Mouse (Mus musculus) urinary bladder, postnatal 25 days (tissue): Measurements from ENCODE around the gene Pde6d.
"Not testable (repeated sequence)": the region's sequence is repeated elsewhere in the genome, so short reads cannot be mapped to it uniquely, and the experiment has no call there.

Experiments
- DNase-seq: peaks from one replicate; pipeline ENCODE4 v3.0.0; 2022; ENCODE audit warnings: low spot score

Gene Pde6d

GRCm38 (mm10) chr1:86526116-86526788, 56.2 kb downstream of the Pde6d start, which contains the start of gene Ptma:
Gene Ptma, plus strand, starts transcription at chr1:86526726.
- peak; percentile 90 for DNase-seq

DNA sequence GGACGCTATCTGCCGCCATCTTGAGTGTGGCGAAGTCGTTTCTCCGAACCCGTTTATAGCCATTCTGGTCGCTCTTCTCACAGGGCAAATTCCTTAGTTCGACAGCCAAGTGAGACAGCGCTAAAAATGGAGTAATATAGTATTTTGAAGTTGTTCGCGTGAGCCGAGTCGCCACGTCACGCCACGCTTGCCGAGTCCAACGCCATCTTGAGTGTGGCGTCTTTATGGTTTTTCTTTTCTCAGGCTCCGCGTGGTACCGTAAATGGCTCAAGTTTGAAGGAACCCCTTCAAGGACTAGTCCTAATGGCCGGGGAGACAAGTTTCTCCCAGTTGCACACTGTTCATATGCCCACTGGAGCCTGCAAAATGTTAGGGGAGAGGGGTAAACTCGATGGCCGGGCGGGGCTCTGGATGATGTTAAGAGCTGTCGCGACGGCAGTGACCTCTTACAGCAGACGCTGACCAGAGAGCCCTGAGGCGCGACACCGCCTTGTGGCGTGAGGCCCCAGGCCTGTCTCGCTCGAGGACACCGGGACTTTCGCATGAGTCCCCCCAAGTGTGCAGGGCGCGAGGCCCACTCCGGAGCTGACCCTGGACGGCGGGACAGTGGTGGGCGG, 56.8 kb downstream of the Pde6d start:
- DNase-seq = peak; percentile 65

DNA sequence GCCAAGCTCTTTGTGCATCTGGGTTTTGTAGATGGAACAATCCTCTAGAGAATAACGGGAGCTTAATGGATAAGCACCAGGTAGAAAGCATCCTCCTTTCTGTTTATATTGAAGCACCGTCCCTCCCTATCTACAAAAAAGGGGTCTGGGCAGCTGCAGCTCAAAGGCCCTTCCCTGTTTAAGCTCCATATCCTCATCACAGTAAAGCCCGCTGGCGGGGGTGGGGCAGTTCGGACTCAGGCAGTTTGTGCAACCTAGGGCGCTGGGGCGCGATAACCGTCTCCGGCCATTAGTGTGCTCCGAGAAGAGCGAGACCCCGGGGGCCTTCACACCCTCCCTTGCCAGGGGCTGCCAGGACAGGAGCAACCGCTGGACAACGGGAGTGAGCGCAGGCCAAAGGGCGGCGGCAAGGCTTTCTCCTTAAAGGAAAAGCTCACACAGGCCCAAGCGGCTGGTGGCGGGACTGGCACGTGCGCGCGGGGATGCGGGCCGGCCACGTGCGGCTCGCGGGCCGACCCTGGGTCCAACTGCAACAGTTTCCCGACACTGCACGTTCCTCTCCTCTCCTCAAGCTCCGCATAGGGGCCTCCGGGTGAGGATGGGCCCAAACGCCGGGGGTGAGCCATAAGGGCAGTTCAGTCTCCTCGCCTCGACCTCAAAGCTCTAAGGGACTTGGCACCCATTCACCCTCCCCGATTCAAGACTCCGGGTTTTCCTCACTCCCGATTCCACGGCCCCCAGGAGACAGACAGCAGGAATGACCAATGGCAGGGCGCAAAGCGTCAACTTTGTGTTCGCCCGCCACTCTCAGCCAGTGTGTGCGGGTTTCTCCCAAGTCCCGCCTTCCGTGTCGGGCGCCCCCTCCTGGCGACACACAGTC, 57.6 kb downstream of the Pde6d start:
- peak; percentile 100 for DNase-seq

DNA sequence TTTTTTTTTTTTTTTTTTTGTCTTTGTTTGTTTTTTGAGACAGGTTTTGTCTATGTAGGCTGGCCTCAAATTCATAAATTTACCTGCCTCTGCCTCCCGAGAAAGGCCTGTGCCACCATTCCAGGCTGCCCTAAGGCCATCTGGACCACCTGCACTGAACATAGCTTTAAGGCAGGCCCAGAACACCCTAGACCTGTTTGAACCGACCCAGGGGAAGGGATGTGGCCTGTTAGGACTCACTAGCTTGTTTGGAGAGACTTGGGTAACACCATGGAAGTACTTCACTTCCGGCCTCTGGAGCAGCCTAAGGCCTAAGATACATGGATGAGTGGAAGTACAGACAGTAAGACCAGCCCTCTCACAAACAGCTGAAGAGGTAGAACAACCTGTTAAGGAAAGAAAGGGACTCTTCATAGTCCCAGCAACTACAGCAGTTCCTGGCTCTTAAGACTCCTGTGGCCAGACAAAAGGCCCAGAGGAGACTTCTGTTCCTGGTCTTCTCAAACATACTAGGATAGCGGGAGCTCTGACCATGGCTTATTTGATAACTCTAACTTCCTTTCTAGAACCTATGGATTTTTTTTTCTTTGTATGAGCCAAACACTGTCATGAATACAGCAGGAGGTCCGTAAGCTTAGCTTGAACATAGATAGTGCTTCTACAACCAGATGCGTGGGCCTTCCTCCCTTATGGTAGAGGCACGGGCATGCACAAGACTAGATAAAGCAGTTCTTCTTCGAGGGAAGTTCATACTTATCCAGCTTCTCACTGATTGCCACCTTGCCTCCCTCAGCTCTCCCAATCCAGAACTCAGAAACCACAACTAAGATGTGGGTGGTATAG, 58.4 kb downstream of the Pde6d start:
- DNase-seq = no peak

DNA sequence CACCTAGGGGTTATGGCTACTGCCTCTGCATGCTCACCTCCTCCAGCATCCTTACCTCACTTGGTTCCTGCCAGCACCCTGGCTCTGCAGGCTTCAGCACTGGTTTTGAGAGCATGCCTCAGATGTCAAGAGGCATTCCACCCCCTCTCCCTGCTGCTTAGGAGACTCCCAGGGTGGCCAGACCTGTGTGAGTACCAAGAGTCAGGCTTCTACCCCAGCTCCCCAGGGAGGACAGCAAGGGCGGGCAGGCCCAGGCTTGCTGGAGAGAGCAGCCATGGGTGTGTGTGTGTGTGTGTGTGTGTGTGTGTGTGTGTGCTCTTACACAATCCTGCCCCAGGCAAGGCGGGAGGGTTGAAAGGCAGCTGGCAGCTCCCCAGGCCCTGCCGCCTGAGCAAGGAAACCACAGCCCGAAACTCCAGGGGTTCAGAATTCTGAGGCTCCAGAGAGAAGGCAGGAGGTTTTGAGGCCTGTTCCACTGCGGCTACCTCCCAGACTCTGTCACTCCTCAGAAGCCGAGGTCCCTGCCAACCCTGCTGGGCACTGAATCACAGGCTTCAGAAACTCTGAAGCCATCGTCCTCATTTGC, 60.0 kb downstream of the Pde6d start:
- peak; percentile 65 for DNase-seq

- DNase-seq = no peak
These were observed 62.1 kb downstream of the Pde6d start for GRCm38 (mm10) chr1:86520361-86520760.

DNA sequence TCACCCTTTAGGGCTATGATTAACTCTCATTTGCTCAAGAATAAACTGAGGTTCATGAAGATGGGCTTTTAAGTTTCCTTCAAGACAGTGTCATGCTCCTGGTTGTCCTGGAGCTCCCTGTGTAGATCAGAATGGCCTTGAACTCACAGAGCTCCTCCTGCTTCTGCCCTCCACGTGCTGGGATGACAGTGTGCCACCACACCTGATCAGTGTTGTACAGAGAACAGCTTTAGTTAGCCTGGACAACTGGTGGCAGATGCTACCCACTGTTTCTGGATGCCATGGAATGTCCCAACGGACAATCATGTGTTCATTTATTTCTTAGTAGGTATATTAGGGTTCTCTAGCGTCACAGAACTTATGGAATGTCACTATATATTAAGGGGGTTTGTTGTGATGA, 65.4 kb downstream of the Pde6d start:
- no peak for DNase-seq

GRCm38 (mm10) chr1:86515715-86516410, 66.6 kb downstream of the Pde6d start:
- no peak for DNase-seq

DNA sequence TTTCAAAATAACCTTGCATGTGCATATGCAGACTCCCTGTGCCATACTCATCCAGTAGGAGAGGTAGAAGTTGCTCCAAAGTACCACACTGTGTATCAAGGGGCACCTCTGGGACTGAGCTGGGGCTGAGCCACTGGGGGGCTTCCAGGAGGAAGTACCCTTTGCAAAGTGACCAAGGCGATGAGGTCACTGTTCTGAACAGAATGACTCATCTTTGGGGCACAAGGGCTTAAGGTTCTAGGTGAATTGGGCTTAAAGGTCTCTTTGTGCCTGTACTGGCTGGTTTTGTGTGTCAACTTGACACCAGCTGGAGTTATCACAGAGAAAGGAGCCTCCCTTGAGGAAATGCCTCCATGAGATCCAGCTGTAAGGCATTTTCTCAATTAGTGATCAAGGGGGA, 69.4 kb downstream of the Pde6d start:
- not testable (repeated sequence) for DNase-seq

DNA sequence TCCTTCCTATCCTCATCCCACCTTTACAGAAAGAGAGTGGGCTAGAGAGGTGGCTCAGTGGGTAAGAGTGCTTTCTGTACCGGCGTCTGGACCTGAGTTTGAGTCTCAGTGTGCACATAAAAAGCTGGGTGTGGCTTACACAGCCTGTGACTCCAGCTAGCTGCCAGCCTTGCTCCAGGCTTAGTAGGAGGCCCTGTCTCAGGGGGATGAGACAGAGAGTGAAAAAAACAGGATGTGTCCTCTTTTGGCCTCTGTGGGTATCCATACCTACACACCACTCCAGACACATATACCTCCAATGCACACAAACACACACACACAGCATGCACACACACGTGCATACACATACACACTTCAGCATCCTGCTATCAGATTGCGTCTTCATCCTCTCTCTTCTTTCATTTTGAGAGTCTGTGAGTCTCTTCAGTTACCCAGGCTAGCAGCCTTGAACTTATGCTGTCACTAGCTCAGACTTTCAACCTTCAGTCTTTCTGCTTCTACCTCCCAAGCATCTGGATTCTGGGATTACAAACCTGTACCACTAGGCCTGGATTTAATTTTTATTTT, 70.2 kb downstream of the Pde6d start:
- DNase-seq = no peak

DNA sequence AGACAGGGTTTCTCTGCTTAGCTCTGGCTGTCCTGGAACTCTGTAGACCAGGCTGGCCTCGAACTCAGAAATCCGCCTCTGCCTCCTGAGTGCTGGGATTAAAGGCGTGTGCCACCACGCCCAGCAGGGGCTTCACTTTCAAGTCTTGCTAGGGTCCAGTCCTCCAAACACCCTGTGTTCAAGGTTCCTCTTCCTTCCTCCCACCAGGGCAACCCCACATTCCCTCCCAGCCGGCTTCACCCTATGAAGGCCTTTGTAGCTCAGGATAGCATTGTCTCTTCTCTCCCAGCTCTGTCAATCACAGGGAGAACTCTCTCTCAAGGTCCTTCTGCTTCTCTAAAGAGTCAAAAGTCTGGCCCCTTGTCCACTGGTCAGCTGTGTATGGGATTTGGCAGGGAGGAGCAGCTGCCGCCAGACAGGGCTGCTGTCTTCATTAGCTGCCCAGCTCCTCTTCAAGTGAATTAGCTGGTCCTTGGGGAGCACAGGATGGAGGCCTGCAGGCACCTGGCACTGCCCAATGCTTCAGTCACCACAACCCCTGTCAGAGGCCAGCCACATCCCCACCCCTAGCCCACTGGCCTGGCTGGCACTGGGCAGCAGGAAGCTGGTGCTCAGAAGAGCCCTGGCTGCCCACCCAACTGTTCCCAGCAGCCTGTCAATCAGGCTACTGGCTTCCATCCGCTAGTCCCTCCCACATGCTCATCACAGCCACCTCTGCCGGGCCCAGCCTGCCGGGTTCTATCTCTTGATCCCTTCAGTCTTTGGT, 71.6 kb downstream of the Pde6d start:
- DNase-seq = no peak

DNA sequence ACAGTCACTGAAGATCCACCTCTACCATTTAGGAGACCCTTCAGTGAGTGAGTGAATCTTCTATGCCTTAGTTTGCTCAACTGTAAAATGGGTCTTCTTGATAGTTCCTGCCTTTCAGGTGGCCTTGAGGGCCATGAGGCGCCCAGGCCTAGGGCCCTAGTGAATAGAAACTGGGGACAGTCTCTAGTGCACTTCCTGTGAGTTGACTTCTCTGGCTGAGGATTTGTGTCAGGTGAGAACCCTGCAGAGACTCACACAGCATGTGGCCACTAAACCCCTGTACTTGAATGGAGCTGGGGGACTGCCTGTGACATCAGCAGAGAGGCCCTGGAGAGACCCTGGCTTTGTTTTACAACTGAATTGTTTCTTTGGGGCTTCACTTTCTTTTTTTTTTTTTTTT, 72.2 kb downstream of the Pde6d start:
- DNase-seq = no peak

GRCm38 (mm10) chr1:86509410-86509809, 73.0 kb downstream of the Pde6d start:
- DNase-seq = peak; percentile 82

GRCm38 (mm10) chr1:86507866-86508265, 74.6 kb downstream of the Pde6d start:
- no peak for DNase-seq

GRCm38 (mm10) chr1:86506420-86506819, 76.0 kb downstream of the Pde6d start:
- DNase-seq = no peak

DNA sequence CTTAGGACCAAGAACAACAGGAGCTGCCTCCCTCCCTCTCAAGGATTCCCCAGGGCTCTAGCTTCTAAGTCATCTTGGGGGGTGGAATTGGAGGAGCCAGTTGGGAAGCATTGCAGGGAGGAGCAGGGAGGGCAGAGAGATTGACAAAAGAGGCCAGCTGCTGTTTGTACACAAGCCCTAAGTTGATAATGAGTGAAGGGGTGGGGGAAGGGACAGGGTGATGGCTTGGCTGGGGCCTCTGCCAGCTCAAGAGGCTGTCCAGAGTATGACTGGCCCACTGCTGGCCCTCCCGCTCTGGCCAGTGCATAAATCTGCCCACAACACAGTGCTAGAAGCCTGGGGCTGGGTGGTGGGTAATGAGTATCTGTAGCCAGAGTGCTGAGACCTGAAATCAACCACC, 77.0 kb downstream of the Pde6d start:
- DNase-seq = no peak

DNA sequence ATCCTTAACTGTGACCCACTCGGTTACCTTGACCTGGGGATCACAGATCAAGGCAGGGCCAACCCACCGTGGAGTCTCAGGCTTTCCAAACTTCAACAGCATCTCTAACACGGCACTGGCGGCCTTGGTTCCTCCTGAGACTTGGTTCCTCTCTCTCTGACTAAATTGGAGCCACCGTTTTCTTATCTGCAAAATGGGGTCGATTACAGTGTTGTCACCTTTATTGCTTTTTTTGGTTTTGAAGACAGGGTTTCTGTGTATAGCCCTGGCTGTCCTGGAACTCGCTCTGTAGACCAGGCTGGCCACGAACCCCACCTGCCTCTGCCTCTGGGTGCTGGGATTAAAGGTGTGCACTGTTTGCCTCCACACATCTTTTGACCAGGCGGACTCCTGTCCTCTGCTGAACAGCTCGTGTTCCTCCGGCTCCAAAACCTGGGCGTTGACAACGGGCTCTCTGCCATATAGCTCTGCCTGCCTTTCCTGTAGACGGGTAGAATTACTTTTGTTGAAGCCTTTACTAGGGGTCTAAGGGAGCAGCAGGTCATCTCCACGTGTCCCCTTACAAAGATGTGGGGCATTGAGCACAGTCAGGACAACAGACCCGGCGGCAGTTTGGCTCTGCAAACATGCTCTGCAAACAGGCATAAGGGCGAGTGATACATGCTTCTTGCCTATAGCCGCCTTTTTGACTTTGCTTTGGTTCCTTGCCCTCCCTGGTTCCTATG, 77.6 kb downstream of the Pde6d start:
- DNase-seq = no peak

GRCm38 (mm10) chr1:86503906-86504696, 78.3 kb downstream of the Pde6d start:
- DNase-seq = peak; percentile 85
